Mouse (Mus musculus) heart, embryonic 11.5 days (tissue): ENCODE measurements at regions not wholly inside any gene's neighbourhood (a gene's known extent, or its start where the extent isn't known, plus 50 kb on each side); places are given as distances from the start of the nearest gene placed in this dataset.

Experiments
- ATAC-seq: fragments of 200-750 bp; cut with Nextera tagmentation; replicated peaks from 2 replicates; pipeline ENCODE4 v1.8.0; 2017; ENCODE audit warnings: moderate library complexity; ENCODE audit not compliant: insufficient number of reproducible peaks, low FRiP score, low TSS enrichment
- H3K27ac ChIP-seq: fragments of 300-500 bp; sonication (generic); 2 replicates; pipeline ENCODE4 v1.5.1; 2014; ENCODE audit warnings: mild to moderate bottlenecking, low read depth, low read length
- H3K27me3 ChIP-seq: fragments of 300-500 bp; sonication (generic); 2 replicates; pipeline ENCODE4 v1.6.1; 2014; ENCODE audit warnings: mild to moderate bottlenecking, low read length, mixed read lengths; ENCODE audit not compliant: control insufficient read depth, insufficient read depth
- H3K36me3 ChIP-seq: fragments of 300-500 bp; sonication (generic); 2 replicates; pipeline ENCODE4 v1.6.1; 2014; ENCODE audit warnings: mild to moderate bottlenecking, low read length, moderate library complexity, mixed read lengths; ENCODE audit not compliant: control insufficient read depth, insufficient read depth
- H3K4me1 ChIP-seq: fragments of 300-500 bp; sonication (generic); 2 replicates; pipeline ENCODE4 v1.6.1; 2014; ENCODE audit warnings: low read length; ENCODE audit not compliant: control insufficient read depth, insufficient read depth
- H3K4me2 ChIP-seq: fragments of 300-500 bp; sonication (generic); 2 replicates; pipeline ENCODE4 v1.6.1; 2014; ENCODE audit warnings: mild to moderate bottlenecking, moderate library complexity
- H3K4me3 ChIP-seq: fragments of 300-500 bp; sonication (generic); 2 replicates; pipeline ENCODE4 v1.5.1; 2014; ENCODE audit warnings: low read depth, low read length
- H3K9ac ChIP-seq: fragments of 300-500 bp; sonication (generic); 2 replicates; pipeline ENCODE4 v1.6.1; 2014; ENCODE audit warnings: mild to moderate bottlenecking, low read depth, low read length, moderate library complexity
- H3K9me3 ChIP-seq: fragments of 300-500 bp; sonication (generic); replicated peaks from 2 replicates; pipeline ENCODE4 v1.6.1; 2016; ENCODE audit warnings: low read length; ENCODE audit not compliant: control insufficient read depth
- WGBS: fragments of 180-500 bp; shearing (Covaris S2); extraction: QIAGEN DNeasy Blood & Tissue Kit; methylation state at CpG from one replicate; pipeline ENCODE4 v1.1.7; 2014; ENCODE audit not compliant: insufficient replicate concordance; 5-methylcytosine and 5-hydroxymethylcytosine counted together

DNA sequence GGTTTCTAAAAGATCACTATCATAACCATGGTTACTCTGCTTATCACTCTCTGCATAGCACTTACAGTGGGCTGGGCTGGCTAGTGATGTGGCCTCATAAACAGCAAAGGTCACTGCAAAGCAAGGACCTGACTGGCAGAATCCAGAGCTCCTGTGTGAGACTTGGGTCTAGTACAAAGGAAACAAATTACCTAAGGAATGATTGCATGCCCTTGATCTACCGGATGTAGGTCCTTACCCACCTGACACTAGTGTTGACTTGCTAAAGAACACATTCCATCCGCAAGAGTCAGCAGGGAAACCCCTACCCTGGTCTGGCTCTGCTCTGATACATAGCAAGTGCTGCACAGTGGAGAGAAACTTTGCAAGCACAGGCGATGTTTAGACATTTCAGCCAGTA, 297.0 kb upstream of the Jag1 start:
- ATAC-seq, result peak; percentile 52; the same call in 1 of the 2 replicates
- H3K27me3 ChIP-seq, result no peaks in the 10 kb centered on the region
- H3K4me1 ChIP-seq, result peaks cover 7% of the 10 kb centered on the region; the same call in 1 of the 2 replicates
- H3K4me2 ChIP-seq, result no peak overlapping the region
- WGBS, result 34% methylated on average over 3 of the region's 3 CpGs
- H3K36me3 ChIP-seq, result no peaks in the 10 kb centered on the region
- no peak overlapping the region for H3K9ac ChIP-seq
- no peak overlapping the region for H3K27ac ChIP-seq
- no peaks in the 10 kb centered on the region for H3K9me3 ChIP-seq
- no peak overlapping the region for H3K4me3 ChIP-seq

DNA sequence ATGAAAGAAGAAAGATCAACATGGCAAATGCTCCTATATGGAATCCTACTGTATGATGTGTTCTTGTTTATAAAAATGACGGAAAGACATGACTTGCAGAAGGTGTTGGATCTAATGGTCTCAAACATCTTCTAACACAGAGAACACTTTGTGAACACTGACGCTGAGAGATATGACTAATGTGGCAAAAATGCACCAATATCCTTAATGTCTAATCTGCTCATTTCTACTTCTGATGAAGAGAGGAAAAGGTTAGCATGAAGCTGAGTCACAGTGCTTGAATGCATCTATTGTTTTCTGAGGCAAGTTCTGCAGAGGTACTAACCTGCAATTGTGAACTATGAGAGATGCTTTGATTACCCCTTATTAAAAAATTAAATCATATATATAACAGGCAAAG, 293.2 kb upstream of the Jag1 start:
- Histone ChIP-seq H3K9ac (no peak overlapping the region), H3K9me3 (no peaks in the 10 kb centered on the region), H3K4me2 (no peak overlapping the region), H3K36me3 (no peaks in the 10 kb centered on the region), H3K27me3 (no peaks in the 10 kb centered on the region), H3K4me1 (peaks cover 7% of the 10 kb centered on the region; the same call in 1 of the 2 replicates), H3K27ac (no peak overlapping the region), H3K4me3 (no peak overlapping the region)
- 64% methylated on average over 2 of the region's 2 CpGs for WGBS
- no peak for ATAC-seq

DNA sequence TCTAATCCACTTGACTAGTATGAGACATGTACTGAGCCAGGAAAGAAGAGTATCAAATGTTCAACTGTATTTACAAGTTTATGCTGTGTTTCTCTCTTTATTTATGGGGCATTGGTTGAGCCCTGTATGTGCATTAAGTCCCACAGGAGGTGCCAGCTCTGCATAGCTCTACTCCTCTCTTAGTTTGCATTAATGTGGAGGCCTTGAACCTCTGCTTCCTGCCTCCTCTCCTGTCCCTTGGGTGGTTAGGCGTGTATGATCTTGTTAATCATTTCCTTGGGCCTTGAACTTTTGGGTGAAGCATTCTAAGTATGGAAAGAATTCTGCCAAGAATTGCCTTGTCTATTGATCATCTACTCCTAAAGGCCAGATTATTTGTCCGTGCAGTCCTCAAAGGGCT, 291.9 kb upstream of the Jag1 start:
- Histone ChIP-seq H3K9me3 (no peaks in the 10 kb centered on the region), H3K27ac (no peak overlapping the region), H3K4me3 (no peak overlapping the region), H3K36me3 (no peaks in the 10 kb centered on the region), H3K9ac (no peak overlapping the region), H3K4me1 (peaks cover 2% of the 10 kb centered on the region; the same call in 1 of the 2 replicates), H3K4me2 (no peak overlapping the region), H3K27me3 (no peaks in the 10 kb centered on the region)
- 72% methylated on average over 2 of the region's 2 CpGs for WGBS
- ATAC-seq, result no peak

DNA sequence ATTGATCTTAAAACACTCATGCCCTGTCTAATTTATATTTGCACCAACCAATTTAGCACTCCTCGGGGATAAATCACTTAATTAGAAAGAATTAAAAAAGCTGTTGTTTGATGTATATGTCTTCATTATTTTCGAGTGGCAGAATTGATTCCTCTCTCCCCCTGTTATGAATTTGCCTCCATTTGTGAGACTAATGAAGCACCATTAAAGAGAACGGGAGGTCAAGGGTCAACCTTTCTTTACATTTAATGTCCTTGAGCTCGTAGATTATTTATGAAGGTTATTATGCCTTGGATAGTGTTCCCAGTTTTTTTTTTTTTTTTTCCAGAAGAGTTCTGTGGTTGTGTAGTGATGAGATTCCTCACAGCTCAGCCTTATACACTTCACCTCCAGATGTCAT, 277.0 kb upstream of the Jag1 start:
- 78% methylated on average over 4 of the region's 4 CpGs for WGBS

DNA sequence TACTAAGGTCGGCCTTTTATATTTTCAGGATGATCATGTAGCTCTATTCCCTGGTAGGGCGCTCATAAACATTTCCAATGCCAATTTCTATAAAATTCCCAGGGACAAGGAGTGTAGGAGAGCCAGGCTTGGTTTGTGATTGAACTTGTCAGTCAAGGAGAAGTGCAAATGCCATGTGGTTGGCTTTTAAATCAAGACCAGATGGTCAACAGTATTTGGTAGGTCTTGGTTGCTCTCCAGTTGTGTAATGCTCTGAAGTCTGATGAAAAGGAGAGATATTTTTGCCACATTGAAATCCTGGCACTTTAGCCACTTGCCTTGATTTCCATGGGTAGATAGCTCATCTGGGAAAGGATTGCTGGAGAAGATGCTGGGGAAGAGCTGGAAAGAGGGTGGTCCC, 263.4 kb upstream of the Jag1 start:
- ATAC-seq, result no peak
- 78% methylated on average over 2 of the region's 2 CpGs for WGBS

More for the DNA sequence above, 277.0 kb upstream of the Jag1 start:
- H3K9me3 ChIP-seq, result no peaks in the 10 kb centered on the region
- no peak overlapping the region for H3K9ac ChIP-seq
- no peak overlapping the region for H3K4me2 ChIP-seq
- H3K27me3 ChIP-seq, result no peaks in the 10 kb centered on the region
- H3K4me1 ChIP-seq, result no peaks in the 10 kb centered on the region
- no peak for ATAC-seq
- no peak overlapping the region for H3K27ac ChIP-seq
- H3K4me3 ChIP-seq, result no peak overlapping the region
- H3K36me3 ChIP-seq, result no peaks in the 10 kb centered on the region

DNA sequence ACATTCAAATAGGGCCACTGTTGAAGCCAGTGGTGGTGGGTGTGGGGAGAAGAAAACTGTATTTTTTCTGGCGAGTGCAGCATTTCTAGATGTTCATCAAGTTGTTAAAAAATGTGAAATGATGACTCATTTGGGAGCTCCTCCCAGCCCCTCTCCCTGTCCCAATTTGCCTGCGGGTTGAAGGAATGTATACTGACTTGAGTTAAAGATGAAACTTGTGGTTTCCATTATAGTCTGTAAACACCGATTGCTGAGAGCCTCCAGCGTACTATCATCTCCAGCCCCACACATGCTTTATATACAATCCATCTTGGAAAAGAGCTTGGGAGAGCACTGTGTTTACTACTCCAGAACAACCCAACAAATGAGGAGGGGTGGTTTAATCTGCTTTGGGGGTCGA, 258.9 kb upstream of the Jag1 start:
- H3K9me3 ChIP-seq, result no peaks in the 10 kb centered on the region
- no peak for ATAC-seq
- H3K27ac ChIP-seq, result no peak overlapping the region
- no peak overlapping the region for H3K4me2 ChIP-seq
- H3K27me3 ChIP-seq, result no peaks in the 10 kb centered on the region
- 79% methylated on average over 5 of the region's 5 CpGs for WGBS
- no peak overlapping the region for H3K4me3 ChIP-seq
- no peaks in the 10 kb centered on the region for H3K36me3 ChIP-seq
- H3K9ac ChIP-seq, result no peak overlapping the region
- no peaks in the 10 kb centered on the region for H3K4me1 ChIP-seq

More for the DNA sequence above, 263.4 kb upstream of the Jag1 start:
- Histone ChIP-seq H3K27ac (no peak overlapping the region), H3K4me3 (no peak overlapping the region), H3K27me3 (no peaks in the 10 kb centered on the region), H3K4me1 (no peaks in the 10 kb centered on the region), H3K36me3 (no peaks in the 10 kb centered on the region), H3K9ac (no peak overlapping the region), H3K4me2 (no peak overlapping the region), H3K9me3 (no peaks in the 10 kb centered on the region)

DNA sequence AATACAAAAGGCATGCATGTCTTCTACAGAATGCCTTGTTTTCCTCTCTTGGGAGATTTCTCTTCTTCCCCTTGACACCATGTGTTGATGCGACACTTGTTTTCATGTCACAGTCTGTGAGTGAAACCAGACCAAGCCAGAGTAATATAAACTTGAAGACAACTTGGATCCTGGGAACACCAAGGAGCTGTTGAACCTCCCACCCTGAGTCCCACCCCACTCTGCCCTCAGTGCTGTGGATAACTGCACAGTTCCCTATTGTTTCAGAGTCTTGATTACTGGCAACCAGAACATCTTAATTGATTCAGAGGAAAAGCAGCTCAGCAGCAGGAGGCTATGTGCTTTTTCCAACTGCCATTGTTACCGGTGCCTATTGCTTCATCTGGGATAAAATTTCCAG, 254.6 kb upstream of the Jag1 start:
- Histone ChIP-seq H3K4me2 (no peak overlapping the region), H3K4me3 (no peak overlapping the region), H3K9ac (no peak overlapping the region), H3K9me3 (no peaks in the 10 kb centered on the region), H3K27ac (no peak overlapping the region), H3K27me3 (no peaks in the 10 kb centered on the region), H3K36me3 (no peaks in the 10 kb centered on the region), H3K4me1 (no peaks in the 10 kb centered on the region)
- no peak for ATAC-seq
- WGBS, result 75% methylated on average over 2 of the region's 2 CpGs

DNA sequence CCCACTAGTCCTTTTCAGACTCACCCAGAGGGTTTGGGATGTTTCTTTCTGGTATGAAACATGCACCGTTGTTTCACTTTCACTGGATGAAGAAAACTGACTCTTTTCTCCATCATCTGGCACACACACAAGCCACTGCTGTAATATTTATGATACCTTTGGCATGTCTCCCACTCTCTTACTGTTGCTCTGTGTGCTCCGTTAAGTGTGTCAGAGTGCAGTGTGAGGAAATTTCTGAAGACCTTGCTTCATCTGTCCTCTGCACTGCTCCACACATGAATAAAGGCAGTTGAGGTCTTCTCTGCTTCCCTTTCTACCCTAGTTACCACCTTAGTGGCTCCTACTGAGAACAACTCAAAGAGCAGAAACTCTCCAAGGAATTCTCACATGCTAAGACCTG, 246.6 kb upstream of the Jag1 start:
- Histone ChIP-seq H3K27ac (no peak overlapping the region), H3K9ac (no peak overlapping the region), H3K4me1 (no peaks in the 10 kb centered on the region), H3K27me3 (no peaks in the 10 kb centered on the region), H3K36me3 (no peaks in the 10 kb centered on the region), H3K4me2 (no peak overlapping the region), H3K9me3 (no peaks in the 10 kb centered on the region), H3K4me3 (no peak overlapping the region)
- no peak for ATAC-seq
- WGBS, result 92% methylated on average over 2 of the region's 2 CpGs

DNA sequence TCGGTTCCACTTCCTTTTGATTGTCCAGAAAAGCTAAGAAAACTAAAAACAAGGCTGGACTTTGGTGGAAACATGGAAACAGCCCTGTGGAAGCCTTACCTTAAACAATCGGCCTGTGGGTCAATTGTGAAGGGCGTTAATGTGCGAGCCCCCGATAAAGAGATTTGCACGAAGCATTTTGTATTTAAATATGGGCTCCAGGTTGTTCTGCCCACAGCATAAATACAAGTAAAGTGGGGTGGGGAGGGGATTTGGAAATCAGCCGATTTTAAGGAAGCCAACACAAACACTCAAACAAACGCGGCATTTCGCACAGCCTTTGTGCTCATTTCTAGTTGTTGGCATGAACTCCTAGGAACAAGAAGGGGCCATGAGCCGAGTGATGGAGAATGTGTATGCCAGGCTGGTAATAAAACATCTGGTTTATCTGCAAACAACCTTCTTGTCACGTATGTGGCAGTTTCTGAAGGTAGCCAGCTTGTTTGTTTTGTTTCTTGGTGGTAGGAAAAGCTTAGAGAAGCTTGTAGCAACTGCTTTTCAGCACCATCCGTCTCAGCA, 240.8 kb upstream of the Jag1 start:
- no peak overlapping the region for H3K27ac ChIP-seq
- 71% methylated on average over 13 of the region's 13 CpGs for WGBS
- no peak for ATAC-seq

More for the DNA sequence above, 240.8 kb upstream of the Jag1 start:
- Histone ChIP-seq H3K27me3 (no peaks in the 10 kb centered on the region), H3K36me3 (no peaks in the 10 kb centered on the region), H3K4me1 (no peaks in the 10 kb centered on the region), H3K9ac (no peak overlapping the region), H3K9me3 (no peaks in the 10 kb centered on the region), H3K4me3 (no peak overlapping the region), H3K4me2 (peak overlapping the region; percentile 18; the same call in 1 of the 2 replicates)
